Mouse (Mus musculus): ENCODE results near the gene Gapdhs. TPM values are rescaled to one million over a fixed set of nuclear protein-coding genes. Genes with fewer than 3 reads are reported as not detected.

The Gapdhs gene
- total and polyA plus RNA-seq, 3 experiments = not detected

DNA sequence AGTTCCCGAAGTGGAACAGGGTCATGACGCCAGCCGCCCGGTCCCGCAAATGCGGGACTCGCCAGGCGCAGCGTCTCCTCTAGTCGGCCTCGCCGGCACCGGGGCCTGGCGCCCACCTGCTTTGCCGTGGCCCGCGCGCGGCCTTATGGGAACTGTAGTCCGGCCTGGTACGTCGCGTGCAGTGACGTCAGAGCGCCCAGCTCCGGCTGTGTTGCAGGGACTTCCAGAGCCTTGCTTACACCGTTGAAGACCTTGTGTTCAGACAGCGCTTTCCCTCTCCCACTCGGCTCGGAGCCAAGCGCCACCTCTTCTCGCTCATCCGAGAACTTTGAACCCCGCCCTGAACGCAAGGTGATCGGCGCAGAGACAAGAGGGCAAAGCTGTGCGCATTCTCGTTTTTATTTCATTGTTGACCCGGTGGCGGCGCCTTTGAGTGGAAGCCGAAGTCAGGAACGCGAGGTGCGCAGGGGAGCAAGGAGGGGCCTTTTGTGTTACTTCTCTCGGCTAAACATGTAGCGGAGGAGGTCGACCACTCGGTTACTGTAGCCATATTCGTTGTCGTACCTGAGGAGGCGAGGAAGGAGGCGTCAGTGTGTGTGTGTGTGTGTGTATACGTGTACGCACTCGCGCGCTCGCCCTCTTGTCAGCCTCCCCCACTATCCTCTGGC lies 14.0 kb downstream of the Gapdhs start, which contains the start of gene Tmem147:
TSS of gene Tmem147 (minus strand) at position 145 of the 668 bp plus-strand sequence.
- ATAC-seq (ENCODE audit: extremely low read depth, insufficient number of reproducible peaks, low FRiP score, poor library complexity, severe bottlenecking) (peak; percentile 90), DNase-seq (ENCODE audit: low spot score) (peak; percentile 95)

DNA sequence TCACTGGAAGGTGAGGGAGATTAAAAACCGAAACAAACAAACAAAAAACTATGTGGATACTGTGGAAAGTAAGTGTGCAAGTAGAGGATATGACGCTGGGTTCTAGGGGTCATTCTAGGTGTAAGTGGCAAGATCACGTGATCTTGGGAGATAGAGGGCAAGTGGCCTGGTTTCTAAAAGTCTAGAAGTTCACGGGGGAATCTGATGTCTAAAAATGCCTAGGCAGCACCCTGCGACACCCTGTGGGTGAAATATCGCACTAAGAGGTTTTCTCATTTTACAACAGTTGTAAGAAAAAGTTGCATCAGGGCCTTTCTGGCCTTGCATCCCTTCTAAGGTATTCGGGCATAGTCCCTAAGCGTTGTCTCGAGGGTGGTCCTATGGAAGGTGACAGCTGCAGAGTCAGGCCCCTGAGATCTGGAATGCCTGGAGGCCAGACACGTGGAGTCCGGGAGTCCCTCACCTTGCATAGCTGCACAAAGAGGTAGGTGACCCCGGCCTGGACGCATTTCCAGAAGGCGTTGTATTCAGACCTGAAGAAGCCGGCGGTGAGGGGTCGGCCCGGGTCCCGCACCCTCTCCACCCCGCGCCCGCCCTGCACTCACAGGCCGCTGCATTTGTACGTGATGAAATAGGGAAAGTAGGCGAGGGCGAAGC lies 14.6 kb downstream of the Gapdhs start:
- peaks cover 49% of the 10 kb centered on the region for H3K4me1 ChIP-seq (ENCODE audit: insufficient read depth, low read depth, low read length)
- ATAC-seq (ENCODE audit: extremely low read depth, insufficient number of reproducible peaks, low FRiP score, poor library complexity, severe bottlenecking) (no peak), DNase-seq (ENCODE audit: low spot score) (peak; percentile 51)
- peaks cover 73% of the 10 kb centered on the region for H3K36me3 ChIP-seq (replicated peaks)
- no peak for TF ChIP-seq CTCF (IDR thresholded peaks at IDR 0.05; ENCODE audit: low read depth, low read length)
- TF ChIP-seq GATA2 (IDR thresholded peaks at IDR 0.05; ENCODE audit: borderline replicate concordance, low read depth, low read length) = no peak
- TF ChIP-seq GATA1 (IDR thresholded peaks at IDR 0.05; ENCODE audit: borderline replicate concordance, low read length) = no peak
- TF ChIP-seq POLR2AphosphoS5 (IDR thresholded peaks at IDR 0.05; ENCODE audit: insufficient replicate concordance, low read depth, low read length) = no peak
- TF ChIP-seq TAL1 (conservative IDR thresholded peaks at IDR 0.05; ENCODE audit: low read depth, low read length) = no peak
- no peaks in the 10 kb centered on the region for H3K27me3 ChIP-seq (ENCODE audit: insufficient read depth, low read length)
- no peaks in the 10 kb centered on the region for H3K9me3 ChIP-seq (replicated peaks)
- peak overlapping the region; percentile 83 for H3K4me3 ChIP-seq (ENCODE audit: low read depth, low read length)

More for the DNA sequence above, 14.0 kb downstream of the Gapdhs start, which contains the start of gene Tmem147:
- H3K4me3 ChIP-seq (ENCODE audit: low read depth, low read length) = peak within 1 kb of the TSS; percentile 83
- H3K27me3 ChIP-seq (ENCODE audit: insufficient read depth, low read length) = no peaks in the 10 kb centered on the region
- peaks cover 49% of the 10 kb centered on the region for H3K4me1 ChIP-seq (ENCODE audit: insufficient read depth, low read depth, low read length)
- no peaks in the 10 kb centered on the region for H3K9me3 ChIP-seq (replicated peaks)
- TF ChIP-seq CTCF (IDR thresholded peaks at IDR 0.05; ENCODE audit: low read depth, low read length) (no peak), POLR2AphosphoS5 (IDR thresholded peaks at IDR 0.05; ENCODE audit: insufficient replicate concordance, low read depth, low read length) (no peak), TAL1 (conservative IDR thresholded peaks at IDR 0.05; ENCODE audit: low read depth, low read length) (no peak), GATA1 (IDR thresholded peaks at IDR 0.05; ENCODE audit: borderline replicate concordance, low read length) (no peak), GATA2 (IDR thresholded peaks at IDR 0.05; ENCODE audit: borderline replicate concordance, low read depth, low read length) (no peak)
- peaks cover 78% of the 10 kb centered on the region for H3K36me3 ChIP-seq (replicated peaks)

DNA sequence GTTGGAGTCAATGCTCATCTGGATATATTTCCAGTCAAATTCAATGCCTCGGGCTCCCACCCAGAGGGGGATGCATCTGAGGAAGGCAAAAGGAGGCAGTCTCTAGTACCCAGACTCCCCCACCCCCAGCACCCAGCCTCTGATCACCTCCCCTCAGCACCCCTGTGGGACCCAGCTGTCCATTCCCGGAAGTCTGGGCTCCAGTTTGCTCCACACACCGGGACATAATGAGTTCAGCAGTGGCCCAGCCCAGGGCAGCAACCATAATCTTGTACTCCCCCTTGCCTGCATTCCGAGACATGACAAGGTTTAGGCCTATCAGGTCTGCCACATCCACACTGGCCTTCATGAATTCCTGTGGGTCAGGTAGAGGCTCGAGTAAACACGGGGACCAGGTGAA lies 15.3 kb downstream of the Gapdhs start:
- TF ChIP-seq GATA1 (IDR thresholded peaks at IDR 0.05; ENCODE audit: borderline replicate concordance, low read length) (no peak), TAL1 (conservative IDR thresholded peaks at IDR 0.05; ENCODE audit: low read depth, low read length) (no peak), CTCF (IDR thresholded peaks at IDR 0.05; ENCODE audit: low read depth, low read length) (no peak), GATA2 (IDR thresholded peaks at IDR 0.05; ENCODE audit: borderline replicate concordance, low read depth, low read length) (no peak), POLR2AphosphoS5 (IDR thresholded peaks at IDR 0.05; ENCODE audit: insufficient replicate concordance, low read depth, low read length) (no peak)
- Histone ChIP-seq H3K27me3 (ENCODE audit: insufficient read depth, low read length) (no peaks in the 10 kb centered on the region), H3K36me3 (replicated peaks) (peaks cover 66% of the 10 kb centered on the region), H3K4me3 (ENCODE audit: low read depth, low read length) (peak overlapping the region; percentile 83), H3K4me1 (ENCODE audit: insufficient read depth, low read depth, low read length) (peaks cover 49% of the 10 kb centered on the region), H3K9me3 (replicated peaks) (no peaks in the 10 kb centered on the region)
- no peak for ATAC-seq (ENCODE audit: extremely low read depth, insufficient number of reproducible peaks, low FRiP score, poor library complexity, severe bottlenecking)
- peak; percentile 16 for DNase-seq (ENCODE audit: low spot score)

DNA sequence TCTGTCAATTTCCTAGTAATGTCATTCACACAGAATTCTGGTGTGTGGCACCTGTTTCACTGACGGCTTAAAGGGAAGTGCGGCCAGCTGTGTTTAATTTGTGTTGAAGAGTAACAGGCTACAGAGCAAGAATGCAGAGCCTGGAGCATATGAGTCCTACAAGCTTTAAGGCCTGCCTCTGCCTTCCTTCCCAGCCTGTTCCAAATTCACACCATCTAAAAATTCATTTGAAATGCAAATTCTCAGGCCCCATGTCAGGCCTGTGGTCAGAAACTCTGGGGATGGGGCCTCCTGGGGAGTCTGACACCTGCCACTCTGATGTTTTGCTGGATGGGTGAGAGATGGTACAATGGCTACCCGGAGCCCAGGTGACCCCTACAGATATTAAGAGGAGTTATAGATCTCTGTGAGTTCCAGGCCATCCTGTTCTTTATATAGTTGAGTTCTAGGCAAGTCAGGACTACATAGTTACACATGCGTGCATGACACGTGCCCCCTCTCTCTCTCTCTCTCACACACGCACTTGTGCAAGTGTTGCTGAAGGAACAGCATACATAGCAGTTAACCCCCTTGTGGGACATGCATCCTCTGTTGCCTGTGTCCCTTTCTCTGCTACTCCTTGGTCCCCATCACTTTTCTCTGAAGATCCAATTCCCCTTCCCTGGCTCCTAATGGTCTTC lies 20.1 kb downstream of the Gapdhs start:
- peaks cover 38% of the 10 kb centered on the region for H3K36me3 ChIP-seq (replicated peaks)
- no peak for ATAC-seq (ENCODE audit: extremely low read depth, insufficient number of reproducible peaks, low FRiP score, poor library complexity, severe bottlenecking)
- no peak for TF ChIP-seq TAL1 (conservative IDR thresholded peaks at IDR 0.05; ENCODE audit: low read depth, low read length)
- TF ChIP-seq CTCF (IDR thresholded peaks at IDR 0.05; ENCODE audit: low read depth, low read length) = no peak
- TF ChIP-seq POLR2AphosphoS5 (IDR thresholded peaks at IDR 0.05; ENCODE audit: insufficient replicate concordance, low read depth, low read length) = no peak
- TF ChIP-seq GATA2 (IDR thresholded peaks at IDR 0.05; ENCODE audit: borderline replicate concordance, low read depth, low read length) = no peak
- TF ChIP-seq GATA1 (IDR thresholded peaks at IDR 0.05; ENCODE audit: borderline replicate concordance, low read length) = no peak
- H3K4me1 ChIP-seq (ENCODE audit: insufficient read depth, low read depth, low read length) = peaks cover 23% of the 10 kb centered on the region
- DNase-seq (ENCODE audit: low spot score) = no peak
- peaks cover 17% of the 10 kb centered on the region; the same call in 1 of the 2 replicates for H3K27me3 ChIP-seq (ENCODE audit: insufficient read depth, low read length)
- no peaks in the 10 kb centered on the region for H3K9me3 ChIP-seq (replicated peaks)
- H3K4me3 ChIP-seq (ENCODE audit: low read depth, low read length) = no peak overlapping the region

DNA sequence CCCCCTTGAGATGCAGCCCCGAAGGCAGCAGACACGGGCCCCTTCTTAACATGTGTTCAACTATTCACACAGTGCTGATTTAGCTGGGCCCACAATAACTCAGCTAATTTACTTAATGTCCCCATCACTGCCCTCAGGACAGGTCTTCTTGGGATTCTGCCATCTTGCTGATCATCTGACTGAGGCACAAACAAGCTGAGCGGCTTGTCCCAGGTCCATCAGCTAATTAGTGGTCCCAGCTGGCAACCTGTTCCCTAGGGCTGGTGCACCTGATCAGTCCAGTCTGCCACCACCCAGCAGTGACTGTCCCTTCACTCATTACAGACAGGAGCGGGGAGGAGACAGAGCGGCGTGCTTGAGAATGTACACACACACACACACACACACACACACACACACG lies 22.2 kb downstream of the Gapdhs start:
- DNase-seq (ENCODE audit: low spot score) (no peak), ATAC-seq (ENCODE audit: extremely low read depth, insufficient number of reproducible peaks, low FRiP score, poor library complexity, severe bottlenecking) (no peak)
- Histone ChIP-seq H3K4me1 (ENCODE audit: insufficient read depth, low read depth, low read length) (peaks cover 13% of the 10 kb centered on the region), H3K4me3 (ENCODE audit: low read depth, low read length) (no peak overlapping the region), H3K36me3 (replicated peaks) (peaks cover 17% of the 10 kb centered on the region), H3K9me3 (replicated peaks) (no peaks in the 10 kb centered on the region), H3K27me3 (ENCODE audit: insufficient read depth, low read length) (peaks cover 26% of the 10 kb centered on the region; the same call in 1 of the 2 replicates)
- TF ChIP-seq CTCF (IDR thresholded peaks at IDR 0.05; ENCODE audit: low read depth, low read length) (no peak), GATA1 (IDR thresholded peaks at IDR 0.05; ENCODE audit: borderline replicate concordance, low read length) (no peak), GATA2 (IDR thresholded peaks at IDR 0.05; ENCODE audit: borderline replicate concordance, low read depth, low read length) (no peak), TAL1 (conservative IDR thresholded peaks at IDR 0.05; ENCODE audit: low read depth, low read length) (no peak), POLR2AphosphoS5 (IDR thresholded peaks at IDR 0.05; ENCODE audit: insufficient replicate concordance, low read depth, low read length) (no peak)

All from G1E (cell line).